Mouse (Mus musculus) retina, embryonic 14.5 days (tissue): Measurements from ENCODE around the gene Ptgdr2.

ENCODE experiments used
- DNase-seq: peaks from one replicate; pipeline ENCODE4 v3.0.0-alpha.2; 2015; ENCODE audit warnings: low spot score

The Ptgdr2 gene

GRCm38 (mm10) chr19:10937110-10937563 lies at the start of gene Ptgdr2:
Gene Ptgdr2, plus strand, starts transcription at chr19:10937160.
- DNase-seq: no peak

DNA sequence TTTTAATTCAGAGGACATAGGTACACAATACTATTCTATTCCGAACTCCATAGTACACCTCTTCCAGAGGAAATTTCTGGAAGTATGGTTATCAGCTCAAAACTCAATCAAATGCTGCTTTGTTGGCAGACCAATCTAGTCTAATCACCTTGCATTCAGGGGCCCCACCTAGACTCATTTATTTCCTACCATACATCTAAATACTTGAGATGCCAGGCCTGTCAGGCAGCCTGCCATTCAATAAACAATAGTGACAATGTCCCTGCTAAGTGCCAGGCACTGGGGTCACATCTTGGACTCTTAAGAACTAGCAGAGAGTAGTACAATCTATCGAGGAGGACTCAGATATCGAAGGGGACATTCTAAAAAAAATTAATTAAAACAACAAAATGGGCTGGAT lies 44.8 kb upstream of the Ptgdr2 start:
- DNase-seq: no peak

DNA sequence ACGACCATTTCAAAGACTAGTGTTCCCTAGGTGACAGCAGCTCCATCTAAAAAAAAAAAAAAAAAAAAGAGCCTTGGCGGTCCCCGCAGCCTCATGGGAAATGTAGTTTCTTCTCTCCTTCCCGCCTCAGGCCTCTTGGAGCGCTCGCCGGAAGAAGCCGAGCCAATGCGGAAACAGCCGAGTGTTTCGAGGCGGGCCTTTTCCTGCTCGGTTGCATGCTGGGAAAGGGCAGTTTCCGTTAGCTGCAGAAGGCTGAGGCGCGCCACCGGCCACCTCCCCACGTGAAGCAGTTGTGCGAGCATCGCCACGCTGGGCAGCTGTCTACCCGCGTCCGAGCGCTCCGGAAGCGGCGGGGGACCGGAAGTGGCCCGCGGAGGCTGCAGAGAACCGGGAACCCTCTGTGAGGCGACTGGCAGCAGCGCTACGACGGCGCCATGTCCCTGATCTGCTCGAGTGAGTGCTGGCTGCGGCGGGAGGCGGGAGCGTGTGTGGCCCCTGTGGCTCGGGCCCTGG lies 41.9 kb upstream of the Ptgdr2 start, which contains the start of gene Prpf19:
Gene Prpf19, plus strand, starts transcription at position 216 of the 513 bp plus-strand sequence.
- DNase-seq: peak; percentile 99

- no peak for DNase-seq
These were observed 41.3 kb upstream of the Ptgdr2 start for GRCm38 (mm10) chr19:10895708-10896107.

- DNase-seq: no peak
These were observed 40.1 kb upstream of the Ptgdr2 start for GRCm38 (mm10) chr19:10896849-10897248.

- no peak for DNase-seq
These were observed 39.5 kb upstream of the Ptgdr2 start for GRCm38 (mm10) chr19:10897491-10897890.

GRCm38 (mm10) chr19:10900315-10900714 lies 36.6 kb upstream of the Ptgdr2 start:
- DNase-seq: no peak

DNA sequence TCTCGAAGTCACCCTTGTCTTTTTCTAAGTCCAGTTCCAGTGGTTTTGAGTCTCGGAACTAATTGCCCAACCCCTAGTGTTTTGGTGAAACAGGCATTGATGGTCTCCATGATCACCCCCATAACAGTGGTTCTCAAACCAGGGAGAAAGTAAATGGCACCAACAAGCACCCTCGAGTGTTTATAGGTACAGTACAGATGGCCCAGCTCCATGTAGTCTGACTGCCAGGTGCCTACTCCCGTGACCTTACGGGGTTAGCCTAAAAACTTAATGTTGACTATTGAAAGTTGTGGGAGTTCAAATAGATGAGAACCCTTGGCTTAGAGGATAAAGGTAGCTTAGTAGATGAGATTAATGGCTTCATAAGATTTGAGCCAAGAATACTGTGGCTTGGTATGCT lies 35.9 kb upstream of the Ptgdr2 start:
- DNase-seq: no peak

DNA sequence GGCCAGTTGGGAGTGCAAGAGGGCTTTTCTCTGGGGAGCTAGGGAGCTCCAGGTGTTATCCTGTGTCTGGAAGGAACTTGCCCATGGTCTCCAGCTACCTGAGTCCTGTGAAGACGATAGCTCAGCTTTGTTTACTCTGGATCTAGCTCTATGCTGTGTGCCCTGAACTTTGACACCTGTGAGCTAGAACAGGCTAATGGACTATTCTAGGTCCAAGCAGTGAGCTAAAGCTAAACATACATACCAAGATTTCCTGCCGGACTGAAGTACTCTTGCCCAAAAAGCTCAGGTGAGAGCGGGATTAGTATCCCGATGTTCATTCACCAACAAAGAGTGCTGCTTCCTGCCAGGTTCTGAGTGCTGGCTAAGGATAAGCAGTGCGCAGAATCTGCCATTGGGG lies 32.4 kb upstream of the Ptgdr2 start:
- no peak for DNase-seq

DNA sequence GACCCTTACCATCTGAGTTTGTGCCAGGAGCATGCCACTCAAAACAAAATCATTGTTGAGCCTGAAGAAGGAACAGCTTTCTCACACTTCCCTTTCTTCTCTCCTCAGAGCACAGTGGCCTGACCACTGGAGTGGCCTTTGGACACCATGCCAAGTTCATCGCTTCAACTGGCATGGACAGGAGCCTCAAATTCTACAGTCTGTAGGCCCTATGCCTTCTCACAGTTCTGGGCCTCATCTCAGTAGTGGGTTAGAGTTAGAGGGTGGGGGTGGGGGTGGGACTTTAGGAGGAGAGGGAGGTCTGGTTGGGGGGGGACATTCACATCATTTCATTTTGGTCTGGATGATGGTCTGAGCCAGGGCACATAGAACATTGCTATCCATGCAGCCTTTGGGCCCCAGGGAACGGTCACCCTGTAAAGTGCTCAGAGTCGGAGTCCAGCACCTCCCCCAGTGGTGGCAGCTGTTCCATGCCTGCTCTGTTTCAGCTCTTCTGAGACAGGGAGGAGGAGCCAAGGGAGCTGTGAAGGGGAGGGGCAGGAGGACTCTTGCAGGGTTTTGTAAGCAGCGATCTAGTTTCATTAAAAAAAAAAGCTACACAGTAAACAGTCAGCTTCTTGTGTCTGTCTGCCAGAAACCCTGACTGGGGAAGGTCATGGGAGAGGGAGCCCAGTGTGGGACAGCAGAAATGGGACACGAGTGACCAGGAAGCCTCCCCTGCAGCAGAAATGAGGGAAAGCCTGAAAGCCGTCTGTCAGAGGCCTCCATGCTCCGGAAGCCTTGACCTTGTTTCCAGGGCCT lies 31.8 kb upstream of the Ptgdr2 start:
- DNase-seq: peak; percentile 58

DNA sequence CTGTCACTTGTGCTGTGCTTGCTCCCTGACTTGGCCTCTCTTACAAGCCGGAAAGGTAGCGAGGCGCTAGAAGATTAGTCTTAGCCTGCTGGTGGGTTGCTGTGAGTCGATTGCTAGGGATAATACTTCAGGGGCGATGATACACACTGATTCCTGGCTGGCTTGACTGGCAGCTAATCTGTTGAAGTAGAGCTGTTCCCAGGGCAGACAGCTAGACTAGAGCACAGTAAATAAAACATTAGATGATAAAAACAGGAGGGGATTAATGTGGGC lies 31.3 kb upstream of the Ptgdr2 start:
- peak; percentile 39 for DNase-seq

GRCm38 (mm10) chr19:10907891-10908290 lies 29.1 kb upstream of the Ptgdr2 start:
- DNase-seq: peak; percentile 77

DNA sequence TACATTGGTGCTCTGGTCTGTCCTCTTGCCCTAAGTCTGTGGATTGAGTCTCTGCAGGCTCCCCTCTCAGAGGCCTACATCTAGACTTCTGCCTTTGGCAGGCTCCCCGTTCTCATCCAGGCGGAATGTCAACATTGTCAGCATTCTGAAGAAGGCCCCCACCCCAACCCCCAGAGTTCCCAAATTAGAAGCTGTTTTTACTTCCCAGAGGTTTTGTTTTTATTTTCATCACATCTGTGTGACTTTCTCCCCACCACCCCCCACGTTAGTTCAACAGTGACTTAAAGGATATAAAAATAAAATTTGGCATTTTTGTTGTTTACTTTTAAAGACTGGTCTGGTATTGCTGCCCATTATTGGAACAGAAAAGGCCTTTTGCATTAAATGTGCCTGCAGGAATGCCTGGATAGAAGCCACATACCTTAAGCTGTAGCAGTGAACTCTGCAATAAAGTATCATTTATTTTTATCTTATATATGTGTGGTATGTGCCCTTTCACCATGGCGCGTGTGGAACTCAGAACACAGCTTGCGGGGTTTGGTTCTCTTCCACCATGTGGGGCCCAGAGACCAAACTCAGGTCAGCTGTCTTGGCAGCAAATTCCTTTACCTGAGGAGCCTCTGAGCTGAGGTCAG lies 27.8 kb upstream of the Ptgdr2 start:
- DNase-seq: no peak

DNA sequence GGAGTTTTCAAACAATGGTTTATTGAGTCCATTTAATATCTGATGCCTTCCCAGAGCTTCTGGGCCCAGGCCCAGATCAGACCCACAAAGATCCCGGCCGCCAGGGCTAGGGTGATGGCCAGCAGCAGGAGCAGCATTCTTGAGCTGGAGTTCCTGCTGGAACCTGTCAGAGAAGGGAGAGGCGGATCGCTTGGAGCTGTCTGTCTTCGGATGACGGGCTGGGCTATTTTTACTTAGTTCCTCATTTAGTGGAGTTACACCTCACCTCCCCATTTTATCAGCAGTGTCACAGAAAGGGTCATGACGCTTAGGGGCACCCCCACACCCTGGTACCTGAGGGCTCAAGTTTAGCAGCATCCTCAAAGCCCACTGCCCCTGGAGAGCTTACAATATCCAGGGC lies 22.7 kb upstream of the Ptgdr2 start:
- no peak for DNase-seq

GRCm38 (mm10) chr19:10914870-10915269 lies 22.1 kb upstream of the Ptgdr2 start:
- no peak for DNase-seq

DNA sequence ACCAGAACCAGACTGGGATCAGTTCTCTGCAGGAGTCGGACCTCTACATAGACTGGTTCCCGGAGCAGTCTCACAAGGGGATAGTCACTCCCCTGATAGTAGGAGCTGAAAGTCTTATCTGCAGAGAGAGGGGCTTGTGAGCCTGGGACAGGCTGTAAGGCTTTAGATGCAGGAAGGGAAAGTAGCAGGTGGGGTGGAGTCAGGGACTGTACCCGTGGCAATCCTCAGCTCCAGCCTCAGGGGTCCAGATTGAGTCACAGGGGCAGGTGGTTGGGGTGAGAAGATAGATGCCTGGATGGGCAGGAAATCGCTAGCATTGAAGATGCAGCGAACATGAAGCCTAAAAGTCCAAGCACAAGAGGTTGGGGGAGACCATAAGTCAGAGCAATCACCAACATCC lies 20.5 kb upstream of the Ptgdr2 start:
- no peak for DNase-seq

DNA sequence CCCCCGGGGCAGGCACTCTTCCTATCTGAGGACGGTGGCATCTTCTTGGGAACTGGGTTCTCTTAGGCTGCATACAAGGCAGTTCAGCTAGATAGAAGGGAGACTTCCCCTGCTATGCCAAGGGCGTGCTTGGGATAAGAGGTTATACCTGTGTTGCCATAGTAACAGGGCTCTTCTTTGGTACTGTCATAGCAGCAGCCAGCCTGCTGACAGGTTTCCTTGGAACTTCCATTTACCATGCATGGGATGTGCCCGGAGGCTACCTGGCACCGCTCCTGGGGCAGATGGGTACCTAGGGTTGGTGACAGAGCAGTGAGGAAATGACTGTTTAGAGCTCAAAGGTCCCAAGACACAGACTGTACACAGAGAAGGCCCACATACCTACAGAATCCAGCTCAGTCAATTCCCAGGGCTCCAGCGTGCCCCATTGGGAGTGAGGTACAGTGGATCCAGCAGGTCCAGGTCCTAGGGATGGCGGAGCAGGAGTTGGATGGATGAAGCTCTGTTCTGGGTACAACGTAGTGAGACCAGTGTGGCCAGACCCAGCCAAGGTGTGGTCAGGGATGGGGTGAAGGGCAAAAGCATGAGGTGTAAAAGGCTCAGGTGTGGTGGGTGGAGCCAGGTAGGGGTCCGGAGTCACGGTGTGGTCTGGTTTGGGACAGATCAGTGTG lies 18.5 kb upstream of the Ptgdr2 start:
- no peak for DNase-seq

- DNase-seq: no peak
These were observed 16.4 kb upstream of the Ptgdr2 start, which contains the start of gene Zp1 for GRCm38 (mm10) chr19:10920532-10920931. Gene Zp1, minus strand, starts transcription at chr19:10920632.

DNA sequence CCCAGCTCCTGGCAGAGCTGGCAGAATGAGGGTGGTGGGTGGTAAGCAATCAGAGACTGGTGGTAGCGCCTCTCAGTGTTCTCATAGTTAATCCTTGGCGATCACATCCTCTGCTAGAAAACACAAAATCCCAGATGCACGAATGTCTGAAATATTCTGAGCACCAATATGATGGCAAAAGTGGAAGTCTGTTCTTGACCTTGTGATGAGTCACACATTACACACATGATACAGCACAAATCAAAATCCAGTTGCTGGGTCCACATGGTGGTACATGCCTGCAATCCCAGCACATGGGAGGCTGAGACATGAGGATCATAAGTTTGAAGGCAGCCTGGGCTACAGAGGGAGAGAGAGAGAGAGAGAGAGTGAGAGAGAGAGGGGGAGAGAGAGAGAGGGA lies 15.9 kb upstream of the Ptgdr2 start:
- no peak for DNase-seq

GRCm38 (mm10) chr19:10924220-10924619 lies 12.7 kb upstream of the Ptgdr2 start:
- no peak for DNase-seq

- DNase-seq: peak; percentile 79
These were observed 10.8 kb upstream of the Ptgdr2 start for GRCm38 (mm10) chr19:10926123-10926621.

GRCm38 (mm10) chr19:10926666-10927065 lies 10.3 kb upstream of the Ptgdr2 start:
- DNase-seq: peak; percentile 70

DNA sequence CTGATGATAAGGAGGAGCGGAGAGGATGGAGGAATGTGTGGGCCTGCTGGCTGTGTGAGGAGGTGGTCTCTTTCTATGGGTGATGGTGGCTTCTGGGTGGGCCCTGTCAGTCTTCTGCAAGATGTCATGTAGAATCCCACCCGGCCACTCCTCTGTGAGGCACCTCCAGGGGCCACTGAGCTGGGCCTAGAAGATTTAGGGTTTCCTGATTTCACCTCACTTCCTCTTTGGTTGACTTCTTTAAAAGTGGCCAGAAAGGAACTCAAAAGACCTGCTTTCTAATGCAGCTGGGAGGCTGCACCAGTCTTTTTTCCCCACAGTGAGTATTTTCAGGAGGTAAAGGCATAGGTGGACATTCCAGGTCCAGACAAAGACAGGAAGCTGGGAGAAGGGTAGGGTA lies 6.3 kb upstream of the Ptgdr2 start:
- no peak for DNase-seq
